In genomic region chr17:5132296-5132986, GRCm38 (mm10) we compare ENCODE assay signal across 9 mouse cellular contexts.
A peak's percentile ranks its signal among the peaks of the same experiment; 100 is the strongest.
DNase-seq lines count a peak whose midpoint lies in the region; ATAC-seq lines count a peak whose summit lies in the region.
"Had no signal": no experiment of that assay in that cellular context is flagged by ENCODE, and none has a peak within 500 bp of the region (broad histone marks: within the 10 kb centered on the region; RNA-seq: fewer than 3 reads in every experiment).

No protein-coding gene starts in this region.

- H3K9me3 ChIP-seq in embryonic facial prominence, embryonic 15.5 days (replicated peaks): no peaks in the 10 kb centered on the region
- no peaks in the 10 kb centered on the region for H3K9me3 ChIP-seq in embryonic facial prominence, embryonic 10.5 days
- no peaks in the 10 kb centered on the region for H3K9me3 ChIP-seq in lung, embryonic 16.5 days (ENCODE audit: control insufficient read depth, low read length)
- no peaks in the 10 kb centered on the region; the same call in 1 of the 2 replicates for H3K9me3 ChIP-seq in midbrain, embryonic 10.5 days (replicated peaks)

- H3K4me2 ChIP-seq in embryonic facial prominence, embryonic 15.5 days (replicated peaks): no peak overlapping the region
- H3K4me2 ChIP-seq in lung, embryonic 16.5 days (ENCODE audit: low read depth, low read length): no peak overlapping the region

- no peak for DNase-seq in embryonic facial prominence, embryonic 10.5 days (ENCODE audit: low spot score)
- no peak for DNase-seq in lung, postnatal 25 days (ENCODE audit: low spot score)
- DNase-seq in brain, adult 2 months (ENCODE audit: low read depth, low spot score): peak; percentile 73
- DNase-seq in kidney, postnatal 10 days: peak; percentile 58
- DNase-seq in midbrain, embryonic 10.5 days (ENCODE audit: low spot score): no peak
- DNase-seq: right cerebral cortex, postnatal 14 days had no signal

- peaks cover 39% of the 10 kb centered on the region for H3K4me1 ChIP-seq in embryonic facial prominence, embryonic 15.5 days
- H3K4me1 ChIP-seq in embryonic facial prominence, embryonic 10.5 days: 0 out of 2 replicates have a peak, but pooled peaks cover 3% of the 10 kb centered on the region
- H3K4me1 ChIP-seq in lung, embryonic 16.5 days (replicated peaks; ENCODE audit: control insufficient read depth, insufficient read depth, low read length): peaks cover under 1% of the 10 kb centered on the region; the same call in 1 of the 2 replicates
- H3K4me1 ChIP-seq in midbrain, embryonic 10.5 days: peaks cover 29% of the 10 kb centered on the region

- peaks cover 3% of the 10 kb centered on the region; the same call in 1 of the 2 replicates for H3K36me3 ChIP-seq in embryonic facial prominence, embryonic 15.5 days
- H3K36me3 ChIP-seq in embryonic facial prominence, embryonic 10.5 days (replicated peaks): peaks cover 26% of the 10 kb centered on the region
- H3K36me3 ChIP-seq in lung, embryonic 16.5 days (ENCODE audit: control insufficient read depth, insufficient read depth, low read length): no peaks in the 10 kb centered on the region
- H3K36me3 ChIP-seq in midbrain, embryonic 10.5 days: peaks cover 17% of the 10 kb centered on the region

- ATAC-seq in embryonic facial prominence, embryonic 15.5 days (ENCODE audit: insufficient number of reproducible peaks, low FRiP score, low TSS enrichment, low read depth): no peak
- peak; percentile 28; the same call in 1 of the 2 replicates for ATAC-seq in lung, embryonic 16.5 days (ENCODE audit: low read depth)
- no peak for ATAC-seq in megakaryocyte, adult 5-6 weeks (ENCODE audit: poor library complexity, severe bottlenecking)

- no peak overlapping the region for H3K4me3 ChIP-seq in embryonic facial prominence, embryonic 15.5 days (replicated peaks)
- H3K4me3 ChIP-seq in embryonic facial prominence, embryonic 10.5 days: no peak overlapping the region
- no peak overlapping the region for H3K4me3 ChIP-seq in lung, embryonic 16.5 days (ENCODE audit: low read length)
- no peak overlapping the region for H3K4me3 ChIP-seq in midbrain, embryonic 10.5 days

- no peaks in the 10 kb centered on the region for H3K27me3 ChIP-seq in embryonic facial prominence, embryonic 15.5 days
- H3K27me3 ChIP-seq in embryonic facial prominence, embryonic 10.5 days (replicated peaks; ENCODE audit: low read depth, poor library complexity, severe bottlenecking): no peaks in the 10 kb centered on the region
- no peaks in the 10 kb centered on the region for H3K27me3 ChIP-seq in lung, embryonic 16.5 days (ENCODE audit: control insufficient read depth, insufficient read depth, low read depth, low read length)
- H3K27me3 ChIP-seq in midbrain, embryonic 10.5 days (ENCODE audit: low read depth, poor library complexity, severe bottlenecking): no peaks in the 10 kb centered on the region

- H3K27ac ChIP-seq in embryonic facial prominence, embryonic 15.5 days (replicated peaks): 0 out of 2 replicates have a peak overlapping the region, but pooled peaks have one; percentile 11
- no peak overlapping the region for H3K27ac ChIP-seq in embryonic facial prominence, embryonic 10.5 days (replicated peaks)
- H3K27ac ChIP-seq in lung, embryonic 16.5 days (ENCODE audit: low read length): no peak overlapping the region
- H3K27ac ChIP-seq in midbrain, embryonic 10.5 days (replicated peaks): no peak overlapping the region

- 85% methylated on average over 14 of the region's 14 CpGs for WGBS in embryonic facial prominence, embryonic 15.5 days
- WGBS in embryonic facial prominence, embryonic 10.5 days: 92% methylated on average over 14 of the region's 14 CpGs
- 88% methylated on average over 14 of the region's 14 CpGs for WGBS in lung, embryonic 16.5 days
- WGBS in midbrain, embryonic 10.5 days: 92% methylated on average over 14 of the region's 14 CpGs

- no peak overlapping the region for H3K9ac ChIP-seq in embryonic facial prominence, embryonic 15.5 days
- no peak overlapping the region for H3K9ac ChIP-seq in lung, embryonic 16.5 days (ENCODE audit: low read length)

Comparison
In these comparisons a context has a peak if more than half of its experiments do, and no peak if none do; other contexts are left out.
1. DNase-seq: peak in brain, adult 2 months (single experiment) and kidney, postnatal 10 days (single experiment); none in embryonic facial prominence, embryonic 10.5 days (single experiment), lung, postnatal 25 days (single experiment) and midbrain, embryonic 10.5 days (single experiment).